Mouse (Mus musculus): ENCODE measurements at regions not wholly inside any gene's neighbourhood (a gene's known extent, or its start where the extent isn't known, plus 50 kb on each side); places are given as distances from the start of the nearest gene placed in this dataset.
A peak's percentile ranks its signal among the peaks of the same experiment; 100 is the strongest.
"Not testable (repeated sequence)": the region's sequence is repeated elsewhere in the genome, so short reads cannot be mapped to it uniquely, and the experiment has no call there.

GRCm38 (mm10) chr3:21729328-21729727, 347.1 kb upstream of the Tbl1xr1 start:
- no peak for DNase-seq (ENCODE audit: low spot score in 2 of 2)

GRCm38 (mm10) chr3:21735688-21736087, 340.8 kb upstream of the Tbl1xr1 start:
- not testable (repeated sequence) for DNase-seq (ENCODE audit: low spot score in 2 of 2)

- DNase-seq (ENCODE audit: low spot score in 2 of 2): no peak
These were observed 336.7 kb upstream of the Tbl1xr1 start for GRCm38 (mm10) chr3:21739720-21740119.

GRCm38 (mm10) chr3:21744107-21744506, 332.3 kb upstream of the Tbl1xr1 start:
- no peak for DNase-seq (ENCODE audit: low spot score in 2 of 2)

- DNase-seq (ENCODE audit: low spot score in 2 of 2): no peak
These were observed 315.8 kb upstream of the Tbl1xr1 start for GRCm38 (mm10) chr3:21760516-21761218.

- DNase-seq (ENCODE audit: low spot score in 2 of 2): no peak
These were observed 315.2 kb upstream of the Tbl1xr1 start for GRCm38 (mm10) chr3:21761219-21761600.

- peak; percentile 33 to 34 for DNase-seq (ENCODE audit: low spot score in 2 of 2)
These were observed 314.5 kb upstream of the Tbl1xr1 start for GRCm38 (mm10) chr3:21761909-21762308.

- no peak for DNase-seq (ENCODE audit: low spot score in 2 of 2)
These were observed 308.4 kb upstream of the Tbl1xr1 start for GRCm38 (mm10) chr3:21768081-21768480.

GRCm38 (mm10) chr3:21769920-21770547, 306.4 kb upstream of the Tbl1xr1 start:
- DNase-seq (ENCODE audit: low spot score in 2 of 2): no peak

GRCm38 (mm10) chr3:21771752-21772298, 304.6 kb upstream of the Tbl1xr1 start:
- DNase-seq (ENCODE audit: low spot score in 2 of 2): no peak

GRCm38 (mm10) chr3:21774172-21774842, 302.1 kb upstream of the Tbl1xr1 start:
- DNase-seq (ENCODE audit: low spot score in 2 of 2): no peak

- no peak for DNase-seq (ENCODE audit: low spot score in 2 of 2)
These were observed 297.7 kb upstream of the Tbl1xr1 start for GRCm38 (mm10) chr3:21778789-21779188.

- DNase-seq (ENCODE audit: low spot score in 2 of 2): no peak
These were observed 284.3 kb upstream of the Tbl1xr1 start for GRCm38 (mm10) chr3:21791983-21792631.

GRCm38 (mm10) chr3:21798139-21798538, 278.3 kb upstream of the Tbl1xr1 start:
- DNase-seq (ENCODE audit: low spot score in 2 of 2): no peak

- not testable (repeated sequence) for DNase-seq (ENCODE audit: low spot score in 2 of 2)
These were observed 272.6 kb upstream of the Tbl1xr1 start for GRCm38 (mm10) chr3:21803886-21804285.

GRCm38 (mm10) chr3:21806494-21807157, 269.8 kb upstream of the Tbl1xr1 start:
- DNase-seq (ENCODE audit: low spot score in 2 of 2): no peak

- no peak for DNase-seq (ENCODE audit: low spot score in 2 of 2)
These were observed 267.9 kb upstream of the Tbl1xr1 start for GRCm38 (mm10) chr3:21808539-21808938.

- DNase-seq (ENCODE audit: low spot score in 2 of 2): no peak
These were observed 266.5 kb upstream of the Tbl1xr1 start for GRCm38 (mm10) chr3:21809769-21810470.

GRCm38 (mm10) chr3:21813401-21813800, 263.1 kb upstream of the Tbl1xr1 start:
- DNase-seq (ENCODE audit: low spot score in 2 of 2): no peak

- peak in 1 of 2 experiments; percentile 32 for DNase-seq (ENCODE audit: low spot score in 2 of 2)
These were observed 259.2 kb upstream of the Tbl1xr1 start for GRCm38 (mm10) chr3:21816968-21817858.
